Mouse (Mus musculus) heart, adult 8-10 months (tissue): ENCODE results near the gene Bdnf. TPM values are rescaled to one million over a fixed set of nuclear protein-coding genes. Genes with fewer than 3 reads are reported as not detected.
A peak's percentile ranks its signal among the peaks of the same experiment; 100 is the strongest.

Experiments
- DNase-seq: peaks from one replicate; pipeline ENCODE4 v3.0.0; 2022; ENCODE audit warnings: low spot score
- total RNA-seq, 4 experiments: library from RNA; stranded (reverse); gene quantifications; 2 replicates each; pipeline ENCODE4 v1.2.4; 2022

Bdnf gene
- 1 to 10 TPM; 4.2 to 8.0 (median 6.2) TPM for total RNA-seq

DNA sequence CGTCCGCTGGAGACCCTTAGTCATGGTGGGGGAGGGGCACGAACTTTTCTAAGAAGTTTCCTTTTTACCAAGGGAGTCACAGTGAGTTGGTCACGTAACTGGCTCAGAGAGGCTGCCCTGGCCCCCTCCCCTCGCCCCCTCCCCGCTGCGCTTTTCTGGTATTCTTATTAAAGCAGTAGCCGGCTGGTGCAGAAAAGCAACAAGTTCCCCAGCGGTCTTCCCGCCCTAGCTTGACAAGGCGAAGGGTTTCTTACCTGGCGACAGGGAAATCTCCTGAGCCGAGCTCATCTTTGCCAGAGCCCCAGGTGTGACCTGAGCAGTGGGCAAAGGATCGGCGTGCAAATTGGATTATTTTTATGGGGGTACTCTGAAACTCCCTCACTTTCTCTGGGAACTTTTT, at the start of gene Bdnf:
Gene Bdnf, plus strand, starts transcription at position 169 of the 400 bp plus-strand sequence.
- no peak for DNase-seq

- no peak for DNase-seq
Observed at GRCm38 (mm10) chr2:109626864-109627263, 47.6 kb upstream of the Bdnf start.

DNA sequence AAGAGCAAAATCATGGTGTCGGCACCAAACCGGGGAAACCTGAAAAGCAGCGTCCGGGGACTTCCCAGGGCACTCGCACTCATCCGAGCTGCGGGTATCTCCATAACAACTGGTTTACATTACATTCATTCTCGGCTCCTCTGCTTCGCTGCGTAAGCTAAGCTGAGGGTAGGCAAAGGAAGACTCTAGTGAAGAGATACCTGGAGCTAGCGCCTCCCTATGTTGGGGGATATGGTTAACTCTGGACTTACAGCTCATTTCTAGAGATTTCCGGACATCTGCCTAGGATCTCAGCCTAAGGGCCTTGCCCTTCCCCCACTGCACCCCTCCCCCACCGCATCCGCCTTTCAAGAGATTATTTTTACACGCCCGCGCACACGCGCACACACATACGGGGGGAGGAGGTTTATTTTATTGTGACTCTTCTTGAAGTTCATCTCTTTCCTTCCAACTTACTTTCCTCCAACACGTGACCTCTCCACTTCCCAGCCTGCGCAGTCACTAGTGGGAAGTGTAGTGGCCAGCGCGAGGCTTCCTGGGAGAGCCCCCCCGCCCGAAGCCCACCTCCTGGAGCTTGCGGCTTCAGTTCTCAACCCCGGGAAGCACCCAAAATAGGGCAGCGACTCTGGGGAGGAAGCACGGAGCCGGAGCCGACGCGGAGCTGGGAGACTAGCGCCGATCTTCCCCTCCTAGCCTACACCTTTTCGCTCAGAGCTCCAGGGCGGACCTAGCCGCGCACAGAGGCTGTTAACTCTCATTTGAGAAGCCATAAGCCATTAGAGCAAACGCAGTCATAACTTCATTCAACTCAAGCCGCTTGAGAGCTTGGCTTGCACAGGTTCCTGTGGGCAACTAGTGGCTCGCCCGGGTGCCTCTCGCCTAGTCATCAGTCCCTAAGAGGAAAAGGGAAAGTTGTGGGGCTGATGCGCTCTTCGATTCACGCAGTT, 718 bp upstream of the Bdnf start:
- DNase-seq = no peak

DNA sequence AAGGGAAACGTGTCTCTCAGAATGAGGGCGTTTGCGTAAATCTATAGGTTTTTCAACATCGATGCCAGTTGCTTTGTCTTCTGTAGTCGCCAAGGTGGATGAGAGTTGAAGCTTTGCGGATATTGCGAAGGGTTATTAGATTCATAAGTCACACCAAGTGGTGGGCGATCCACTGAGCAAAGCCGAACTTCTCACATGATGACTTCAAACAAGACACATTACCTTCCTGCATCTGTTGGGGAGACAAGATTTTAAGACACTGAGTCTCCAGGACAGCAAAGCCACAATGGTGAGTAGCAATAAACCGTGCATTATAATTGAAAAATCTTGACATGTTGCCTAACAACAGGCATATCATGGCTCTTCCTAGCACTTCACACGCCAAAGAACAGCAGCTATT, 551 bp downstream of the Bdnf start:
- DNase-seq = no peak

DNA sequence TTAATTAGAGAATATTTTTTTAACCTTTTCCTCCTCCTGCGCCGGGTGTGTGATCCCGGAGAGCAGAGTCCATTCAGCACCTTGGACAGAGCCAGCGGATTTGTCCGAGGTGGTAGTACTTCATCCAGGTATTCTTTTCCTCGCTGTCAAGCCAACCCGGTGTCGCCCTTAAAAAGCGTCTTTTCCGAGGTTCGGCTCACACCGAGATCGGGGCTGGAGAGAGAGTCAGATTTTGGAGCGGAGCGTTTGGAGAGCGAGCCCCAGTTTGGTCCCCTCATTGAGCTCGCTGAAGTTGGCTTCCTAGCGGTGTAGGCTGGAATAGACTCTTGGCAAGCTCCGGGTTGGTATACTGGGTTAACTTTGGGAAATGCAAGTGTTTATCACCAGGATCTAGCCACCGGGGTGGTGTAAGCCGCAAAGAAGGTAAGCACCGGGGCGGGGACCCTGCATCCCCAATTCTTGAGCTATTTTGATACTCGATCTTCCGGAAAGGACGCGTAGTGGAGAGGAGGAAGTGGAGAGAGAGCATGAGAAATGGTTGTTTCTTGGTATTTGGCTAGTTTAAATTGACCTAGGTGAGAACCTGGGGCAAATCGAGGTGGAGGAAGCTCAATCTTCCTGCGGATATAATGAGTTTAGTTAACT, 1.6 kb downstream of the Bdnf start:
- DNase-seq = no peak

GRCm38 (mm10) chr2:109676618-109676974, 2.1 kb downstream of the Bdnf start:
- DNase-seq = no peak

DNA sequence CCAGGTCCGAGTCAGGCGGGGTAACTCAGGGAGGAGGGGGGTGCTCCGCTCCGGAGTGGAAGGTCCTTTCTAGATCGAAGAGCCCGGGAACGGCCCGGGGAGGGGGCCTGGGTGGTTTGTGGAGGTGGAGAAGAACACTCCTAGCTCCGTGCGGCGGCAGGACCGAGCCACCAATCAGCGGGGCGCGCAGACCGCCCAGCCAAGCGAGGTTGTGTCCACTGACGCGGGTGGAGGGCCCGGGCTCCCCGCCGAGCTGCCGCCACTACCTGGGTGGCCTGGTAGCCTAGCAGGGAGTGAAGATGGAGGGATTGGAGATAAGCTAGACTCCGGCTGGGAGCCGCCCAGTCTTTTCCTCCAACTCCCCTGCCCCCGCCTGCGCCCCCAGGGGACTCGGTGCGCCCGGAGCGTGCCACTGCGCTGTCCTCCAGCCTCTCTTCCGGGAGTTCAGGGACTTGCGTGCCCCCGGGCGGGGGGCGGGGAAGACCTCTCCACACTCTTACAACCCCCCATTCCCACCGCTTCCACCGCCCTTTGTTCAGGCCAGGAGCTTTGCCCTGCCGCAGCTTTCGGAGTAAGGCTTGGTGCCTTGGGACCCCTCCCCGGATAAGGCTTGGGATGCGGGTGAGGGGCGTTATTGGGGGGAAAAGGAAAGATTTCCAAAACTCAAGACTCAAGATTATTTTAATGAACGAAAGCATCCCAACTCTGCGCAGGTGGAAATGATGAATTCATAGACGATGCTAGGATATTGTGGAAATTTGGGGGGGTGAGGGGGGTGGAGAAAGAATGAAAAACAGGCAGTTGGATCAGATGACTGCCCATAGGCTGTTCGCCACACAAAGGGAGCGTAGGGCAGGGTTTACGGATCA, 3.0 kb downstream of the Bdnf start:
- no peak for DNase-seq

- DNase-seq = no peak
Observed at GRCm38 (mm10) chr2:109678090-109678409, 3.5 kb downstream of the Bdnf start.

GRCm38 (mm10) chr2:109678454-109678853, 4.0 kb downstream of the Bdnf start:
- DNase-seq = no peak

DNA sequence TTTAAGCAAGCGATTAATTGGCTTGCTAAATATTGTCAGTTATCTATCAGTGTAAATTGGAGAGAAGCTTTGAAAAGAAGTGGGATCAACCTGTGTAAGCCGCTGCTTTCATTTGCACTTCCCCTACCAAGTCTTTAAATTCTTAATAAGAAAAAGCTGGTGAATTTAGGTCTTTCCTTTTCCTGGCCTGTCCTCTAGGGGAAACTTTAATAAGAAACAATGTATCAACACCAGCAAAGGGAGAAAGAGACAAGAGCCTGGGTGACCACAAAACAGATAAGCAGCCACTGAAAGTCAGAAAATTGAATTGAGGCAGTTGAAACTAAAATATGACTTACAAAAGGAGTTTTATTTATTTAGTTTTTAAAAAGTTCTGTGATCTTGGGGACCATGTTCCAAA, 4.9 kb downstream of the Bdnf start:
- no peak for DNase-seq

GRCm38 (mm10) chr2:109681071-109681470, 6.6 kb downstream of the Bdnf start:
- DNase-seq = no peak

GRCm38 (mm10) chr2:109688661-109689060, 14.2 kb downstream of the Bdnf start:
- no peak for DNase-seq

GRCm38 (mm10) chr2:109692266-109693177, 18.0 kb downstream of the Bdnf start:
- DNase-seq = no peak

- DNase-seq = peak; percentile 37
Observed at GRCm38 (mm10) chr2:109693178-109694115, 18.9 kb downstream of the Bdnf start.

DNA sequence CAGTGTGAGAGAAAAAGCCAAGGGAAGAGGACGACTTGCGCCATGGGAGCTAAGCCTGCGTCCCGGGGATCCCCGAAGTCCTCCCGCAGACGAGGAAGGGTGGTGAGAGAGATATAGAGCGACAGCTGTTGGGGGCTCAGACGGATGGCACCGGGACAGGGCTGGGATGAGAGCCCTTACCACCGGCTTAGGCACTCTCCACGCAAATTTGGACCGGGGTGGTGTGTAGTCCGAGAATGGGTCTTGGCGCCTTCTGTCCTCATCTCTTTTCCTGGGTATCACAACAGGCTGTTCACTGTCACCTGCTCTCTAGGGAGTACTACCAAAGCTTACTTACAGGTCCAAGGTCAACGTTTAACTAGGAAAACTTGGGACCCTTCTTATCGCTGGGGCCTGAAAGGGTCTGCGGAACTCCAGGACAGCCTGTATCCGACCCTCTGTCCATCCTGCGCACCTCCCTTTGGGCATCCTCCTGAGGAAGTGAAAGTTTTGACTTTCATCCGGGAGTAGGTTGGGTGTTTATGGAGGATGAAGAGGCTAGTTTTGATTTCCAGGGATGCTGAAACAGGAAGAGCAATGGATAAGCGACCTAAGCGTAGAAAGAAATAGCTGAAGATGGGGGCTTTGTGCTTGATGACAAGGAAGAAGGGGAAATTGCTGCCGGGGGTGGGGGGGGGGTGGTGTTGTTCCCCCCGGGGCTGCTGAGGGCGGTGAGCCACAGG, 19.8 kb downstream of the Bdnf start:
- DNase-seq = no peak

DNA sequence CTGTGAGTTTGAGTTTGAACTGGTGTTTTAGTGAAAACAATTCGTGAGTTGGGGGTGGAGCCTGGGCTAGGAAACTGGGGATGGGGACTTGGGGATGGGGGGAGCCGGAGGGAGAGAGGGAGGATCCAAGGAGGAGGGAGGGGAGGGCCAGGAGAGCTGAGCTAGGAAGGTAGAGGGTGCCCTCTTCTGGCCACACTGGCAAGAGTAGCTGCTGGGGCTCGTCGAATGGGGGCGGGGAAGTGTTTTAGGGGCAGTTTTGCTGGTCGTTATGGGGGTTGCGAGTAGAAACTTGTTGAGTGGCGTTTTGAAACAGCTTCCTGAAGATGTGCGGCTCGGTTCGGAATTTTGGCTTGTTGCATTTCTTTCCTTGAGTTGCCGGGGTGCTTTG, 20.3 kb downstream of the Bdnf start:
- peak; percentile 24 for DNase-seq

DNA sequence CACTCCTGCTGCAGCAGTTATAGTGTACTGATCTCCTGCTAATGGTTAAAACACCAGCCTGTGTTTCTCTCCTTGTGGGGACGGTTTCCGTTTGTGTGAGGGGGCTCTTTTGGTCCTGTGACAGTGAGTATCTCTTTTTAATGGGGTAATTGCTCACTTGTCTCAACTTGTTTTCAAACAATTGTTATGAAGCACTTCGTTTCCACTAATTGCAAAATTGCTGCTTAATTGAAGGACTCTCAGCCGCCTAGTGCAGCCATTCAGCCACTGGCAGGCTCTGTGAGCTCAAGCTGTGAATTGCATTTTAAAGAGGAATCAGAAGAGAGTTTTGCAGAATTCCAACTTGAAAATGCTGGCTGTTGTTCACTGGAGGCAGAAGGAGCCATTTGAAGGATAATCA, 22.7 kb downstream of the Bdnf start:
- no peak for DNase-seq

DNA sequence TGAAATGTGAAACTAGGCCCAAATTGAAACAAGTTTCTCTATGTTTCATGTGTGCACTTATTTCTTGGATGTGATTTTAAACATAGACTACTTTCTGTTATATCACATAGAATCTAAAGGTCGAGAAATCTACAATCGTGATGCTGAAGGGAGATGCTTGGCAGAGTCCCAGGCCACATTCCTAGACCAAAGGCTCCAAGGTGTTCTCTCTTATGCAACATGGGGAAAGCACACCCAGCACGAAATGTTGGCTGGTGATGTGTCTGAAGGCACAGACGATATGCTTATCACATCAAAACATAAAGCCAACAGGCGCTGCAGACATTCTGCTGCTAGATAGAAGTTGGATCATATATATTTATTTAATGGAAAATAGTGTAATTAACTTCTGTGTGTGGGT, 25.8 kb downstream of the Bdnf start:
- DNase-seq = no peak

DNA sequence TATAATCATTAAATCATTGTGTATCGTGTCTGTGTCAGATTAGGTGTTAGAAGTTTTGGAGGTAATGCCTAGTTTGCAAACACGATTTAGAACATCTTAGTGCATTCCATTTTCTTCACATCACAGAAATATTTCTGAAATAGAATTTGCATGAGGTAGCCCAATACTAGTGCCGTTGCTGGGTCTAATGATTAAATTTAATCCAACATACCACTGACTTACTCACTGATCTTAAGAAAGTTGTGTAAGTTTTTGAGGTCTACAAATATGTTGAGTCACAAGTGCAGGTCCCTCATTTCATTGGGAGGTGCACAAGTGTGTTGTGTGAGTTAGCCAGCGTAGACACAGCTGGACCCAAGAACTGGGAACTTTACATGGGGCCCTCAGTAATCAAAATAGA, 29.1 kb downstream of the Bdnf start:
- DNase-seq = no peak
